Mouse (Mus musculus): Measurements from ENCODE around the gene Acmsd. TPM values are rescaled to one million over a fixed set of nuclear protein-coding genes. Genes with fewer than 3 reads are reported as not detected.
A peak's percentile ranks its signal among the peaks of the same experiment; 100 is the strongest.

Gene Acmsd
- polyA plus RNA-seq, 1 experiment from 2014 or later, result 0.21 TPM

- H3K4me2 ChIP-seq (replicated peaks; ENCODE audit: low read depth, low read length), result no peak overlapping the region
- peaks cover 4% of the 10 kb centered on the region; the same call in 1 of the 2 replicates for H3K4me1 ChIP-seq (ENCODE audit: insufficient read depth, low read depth, low read length)
- H3K4me3 ChIP-seq (ENCODE audit: low read depth, low read length), result no peak overlapping the region
- ATAC-seq (no peak), DNase-seq (ENCODE audit: low spot score) (no peak)
- no peaks in the 10 kb centered on the region for H3K9me3 ChIP-seq (ENCODE audit: low read length)
- no peak overlapping the region for H3K9ac ChIP-seq (replicated peaks; ENCODE audit: low read depth)
- no peak overlapping the region for H3K27ac ChIP-seq (ENCODE audit: low read length)
- WGBS, result 26% methylated on average over 3 of the region's 3 CpGs
- no peak for TF ChIP-seq EP300 (IDR thresholded peaks at IDR 0.05)
- TF ChIP-seq CTCF (IDR thresholded peaks at IDR 0.05), result no peak
- no peaks in the 10 kb centered on the region for H3K27me3 ChIP-seq (replicated peaks; ENCODE audit: insufficient read depth, low read length)
- H3K36me3 ChIP-seq (ENCODE audit: insufficient read depth, low read length), result no peaks in the 10 kb centered on the region
These were observed 50.9 kb downstream of the Acmsd start for GRCm38 (mm10) chr1:127780142-127780541.

GRCm38 (mm10) chr1:127780849-127781248 is 51.6 kb downstream of the Acmsd start:
- Histone ChIP-seq H3K4me2 (replicated peaks; ENCODE audit: low read depth, low read length) (no peak overlapping the region), H3K4me3 (ENCODE audit: low read depth, low read length) (no peak overlapping the region), H3K36me3 (ENCODE audit: insufficient read depth, low read length) (no peaks in the 10 kb centered on the region), H3K9ac (replicated peaks; ENCODE audit: low read depth) (no peak overlapping the region), H3K27me3 (replicated peaks; ENCODE audit: insufficient read depth, low read length) (no peaks in the 10 kb centered on the region), H3K4me1 (ENCODE audit: insufficient read depth, low read depth, low read length) (peaks cover 8% of the 10 kb centered on the region; the same call in 1 of the 2 replicates), H3K27ac (ENCODE audit: low read length) (no peak overlapping the region), H3K9me3 (ENCODE audit: low read length) (no peaks in the 10 kb centered on the region)
- ATAC-seq (no peak), DNase-seq (ENCODE audit: low spot score) (no peak)
- TF ChIP-seq EP300 (IDR thresholded peaks at IDR 0.05), result no peak
- no peak for TF ChIP-seq CTCF (IDR thresholded peaks at IDR 0.05)
- WGBS, result 63% methylated on average over 2 of the region's 2 CpGs

- Histone ChIP-seq H3K36me3 (ENCODE audit: insufficient read depth, low read length) (no peaks in the 10 kb centered on the region), H3K4me1 (ENCODE audit: insufficient read depth, low read depth, low read length) (peaks cover 8% of the 10 kb centered on the region; the same call in 1 of the 2 replicates), H3K9me3 (ENCODE audit: low read length) (no peaks in the 10 kb centered on the region), H3K4me3 (ENCODE audit: low read depth, low read length) (no peak overlapping the region), H3K4me2 (replicated peaks; ENCODE audit: low read depth, low read length) (no peak overlapping the region), H3K27me3 (replicated peaks; ENCODE audit: insufficient read depth, low read length) (no peaks in the 10 kb centered on the region), H3K9ac (replicated peaks; ENCODE audit: low read depth) (no peak overlapping the region), H3K27ac (ENCODE audit: low read length) (no peak overlapping the region)
- ATAC-seq, result no peak
- TF ChIP-seq EP300 (IDR thresholded peaks at IDR 0.05) (no peak), CTCF (IDR thresholded peaks at IDR 0.05) (no peak)
- DNase-seq (ENCODE audit: low spot score), result no peak
These were observed 54.6 kb downstream of the Acmsd start for GRCm38 (mm10) chr1:127783862-127784261.

DNA sequence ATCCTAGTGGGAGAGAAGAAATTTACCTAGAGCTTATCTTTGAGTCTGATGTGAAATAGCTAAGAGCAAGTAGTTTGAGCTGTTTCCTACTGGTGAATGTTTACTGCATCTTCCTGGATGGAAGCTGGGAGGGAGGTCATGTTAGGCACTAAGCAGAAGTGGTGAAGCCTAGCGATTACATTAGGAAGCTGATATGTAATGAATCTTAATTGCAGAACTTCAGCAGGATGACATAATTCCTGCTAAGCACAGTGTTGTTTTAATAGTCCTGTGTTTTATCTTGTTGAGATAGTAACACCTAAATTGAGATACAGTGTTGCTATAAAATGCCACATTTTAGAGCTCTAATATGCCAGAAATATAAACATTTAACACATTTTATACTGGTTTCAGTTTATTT is 56.7 kb downstream of the Acmsd start:
- Histone ChIP-seq H3K4me2 (replicated peaks; ENCODE audit: low read depth, low read length) (no peak overlapping the region), H3K4me1 (ENCODE audit: insufficient read depth, low read depth, low read length) (peaks cover 8% of the 10 kb centered on the region; the same call in 1 of the 2 replicates), H3K9ac (replicated peaks; ENCODE audit: low read depth) (no peak overlapping the region), H3K27me3 (replicated peaks; ENCODE audit: insufficient read depth, low read length) (no peaks in the 10 kb centered on the region), H3K36me3 (ENCODE audit: insufficient read depth, low read length) (no peaks in the 10 kb centered on the region), H3K4me3 (ENCODE audit: low read depth, low read length) (no peak overlapping the region), H3K9me3 (ENCODE audit: low read length) (no peaks in the 10 kb centered on the region), H3K27ac (ENCODE audit: low read length) (no peak overlapping the region)
- ATAC-seq, result no peak
- no peak for DNase-seq (ENCODE audit: low spot score)
- WGBS, result 22% methylated on average over 1 of the region's 1 CpGs
- no peak for TF ChIP-seq EP300 (IDR thresholded peaks at IDR 0.05)
- TF ChIP-seq CTCF (IDR thresholded peaks at IDR 0.05), result no peak

GRCm38 (mm10) chr1:127788943-127789342 is 59.7 kb downstream of the Acmsd start:
- WGBS, result 80% methylated on average over 6 of the region's 6 CpGs

GRCm38 (mm10) chr1:127793459-127793858 is 64.2 kb downstream of the Acmsd start:
- Histone ChIP-seq H3K9me3 (ENCODE audit: low read length) (no peaks in the 10 kb centered on the region), H3K4me2 (replicated peaks; ENCODE audit: low read depth, low read length) (no peak overlapping the region), H3K9ac (replicated peaks; ENCODE audit: low read depth) (no peak overlapping the region), H3K36me3 (ENCODE audit: insufficient read depth, low read length) (peaks cover 6% of the 10 kb centered on the region), H3K27ac (ENCODE audit: low read length) (no peak overlapping the region), H3K4me3 (ENCODE audit: low read depth, low read length) (no peak overlapping the region), H3K27me3 (replicated peaks; ENCODE audit: insufficient read depth, low read length) (no peaks in the 10 kb centered on the region), H3K4me1 (ENCODE audit: insufficient read depth, low read depth, low read length) (no peaks in the 10 kb centered on the region)
- ATAC-seq, result peak; percentile 63; the same call in 1 of the 2 replicates
- TF ChIP-seq EP300 (IDR thresholded peaks at IDR 0.05) (no peak), CTCF (IDR thresholded peaks at IDR 0.05) (no peak)
- DNase-seq (ENCODE audit: low spot score), result peak; percentile 44
- 61% methylated on average over 1 of the region's 1 CpGs for WGBS

More at GRCm38 (mm10) chr1:127788943-127789342, 59.7 kb downstream of the Acmsd start:
- H3K9ac ChIP-seq (replicated peaks; ENCODE audit: low read depth), result no peak overlapping the region
- ATAC-seq (no peak), DNase-seq (ENCODE audit: low spot score) (no peak)
- peaks cover 4% of the 10 kb centered on the region; the same call in 1 of the 2 replicates for H3K4me1 ChIP-seq (ENCODE audit: insufficient read depth, low read depth, low read length)
- H3K9me3 ChIP-seq (ENCODE audit: low read length), result no peaks in the 10 kb centered on the region
- no peak overlapping the region for H3K4me3 ChIP-seq (ENCODE audit: low read depth, low read length)
- H3K36me3 ChIP-seq (ENCODE audit: insufficient read depth, low read length), result peaks cover 3% of the 10 kb centered on the region; the same call in 1 of the 2 replicates
- no peak overlapping the region for H3K4me2 ChIP-seq (replicated peaks; ENCODE audit: low read depth, low read length)
- no peak for TF ChIP-seq EP300 (IDR thresholded peaks at IDR 0.05)
- no peak for TF ChIP-seq CTCF (IDR thresholded peaks at IDR 0.05)
- no peak overlapping the region for H3K27ac ChIP-seq (ENCODE audit: low read length)
- H3K27me3 ChIP-seq (replicated peaks; ENCODE audit: insufficient read depth, low read length), result no peaks in the 10 kb centered on the region

Data from lung, postnatal 0 days (tissue).